Mouse (Mus musculus): ENCODE measurements around the gene Areg.

DNA sequence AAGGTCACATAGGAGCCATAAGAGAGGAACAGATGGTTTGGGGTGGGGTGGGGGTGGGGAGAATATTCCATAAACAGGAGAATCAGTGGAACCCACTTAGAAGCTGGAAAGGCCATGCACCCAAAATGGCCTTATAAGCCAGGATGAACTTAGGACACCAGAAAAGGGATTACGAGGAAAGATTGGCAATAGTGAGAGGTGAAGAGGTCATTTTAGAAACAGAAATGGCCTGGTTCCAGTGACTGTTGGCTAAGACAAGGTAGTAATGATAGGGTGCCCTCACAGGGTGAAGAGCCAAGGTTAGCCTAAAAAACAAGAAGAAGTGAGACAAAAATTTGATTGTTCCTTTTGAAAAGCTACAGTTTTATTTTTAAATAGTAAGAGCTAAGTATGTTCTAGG, 7.6 kb downstream of the Areg start:
- TF ChIP-seq CTCF (IDR thresholded peaks at IDR 0.05; ENCODE audit: low read depth) = no peak
- no peak for TF ChIP-seq EP300 (IDR thresholded peaks at IDR 0.05; ENCODE audit: low read depth)

Data from liver, postnatal 0 days (tissue).